Mouse (Mus musculus): ENCODE results near the gene Cxcl9. TPM values are rescaled to one million over a fixed set of nuclear protein-coding genes. Genes with fewer than 3 reads are reported as not detected.
A peak's percentile ranks its signal among the peaks of the same experiment; 100 is the strongest.

Gene Cxcl9
- total and polyA plus RNA-seq, 2 experiments from 2014 or later = not detected

DNA sequence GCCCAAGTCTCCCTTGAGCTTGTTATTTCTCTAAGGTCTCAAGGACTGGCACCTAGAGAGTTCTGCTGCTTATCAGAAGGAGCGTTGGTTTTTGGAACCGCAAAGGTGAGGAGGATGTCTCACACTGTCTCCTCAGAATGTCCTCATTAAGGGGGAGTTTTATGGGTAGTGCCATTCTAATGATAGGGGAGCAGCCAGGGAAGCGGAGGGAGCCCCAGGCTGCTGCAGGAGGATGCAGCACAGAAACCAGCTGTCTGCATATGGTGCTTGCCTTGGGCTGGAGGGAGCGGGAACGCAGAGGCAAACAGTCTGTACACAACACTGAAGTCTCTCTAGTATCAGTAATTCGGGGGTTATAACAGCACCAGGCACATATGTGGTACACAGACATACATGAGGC is 43.0 kb upstream of the Cxcl9 start:
- no peaks in the 10 kb centered on the region for H3K36me3 ChIP-seq (ENCODE audit: insufficient read depth, low read length)
- H3K4me3 ChIP-seq (ENCODE audit: low read depth, low read length) = no peak overlapping the region
- H3K4me1 ChIP-seq (ENCODE audit: insufficient read depth, low read length) = no peaks in the 10 kb centered on the region
- no peak for TF ChIP-seq CTCF (IDR thresholded peaks at IDR 0.05)
- DNase-seq (ENCODE audit: low spot score) = no peak
- H3K4me2 ChIP-seq (ENCODE audit: low read depth, low read length, poor library complexity, severe bottlenecking) = no peak overlapping the region
- no peak overlapping the region for H3K27ac ChIP-seq (ENCODE audit: low read depth, low read length)
- no peak overlapping the region for H3K9ac ChIP-seq (replicated peaks; ENCODE audit: low read length, poor library complexity, severe bottlenecking)
- no peaks in the 10 kb centered on the region for H3K9me3 ChIP-seq (ENCODE audit: low read length)
- WGBS = 79% methylated on average over 6 of the region's 6 CpGs
- ATAC-seq (ENCODE audit: low FRiP score) = no peak
- H3K27me3 ChIP-seq (ENCODE audit: insufficient read depth, low read length) = no peaks in the 10 kb centered on the region

DNA sequence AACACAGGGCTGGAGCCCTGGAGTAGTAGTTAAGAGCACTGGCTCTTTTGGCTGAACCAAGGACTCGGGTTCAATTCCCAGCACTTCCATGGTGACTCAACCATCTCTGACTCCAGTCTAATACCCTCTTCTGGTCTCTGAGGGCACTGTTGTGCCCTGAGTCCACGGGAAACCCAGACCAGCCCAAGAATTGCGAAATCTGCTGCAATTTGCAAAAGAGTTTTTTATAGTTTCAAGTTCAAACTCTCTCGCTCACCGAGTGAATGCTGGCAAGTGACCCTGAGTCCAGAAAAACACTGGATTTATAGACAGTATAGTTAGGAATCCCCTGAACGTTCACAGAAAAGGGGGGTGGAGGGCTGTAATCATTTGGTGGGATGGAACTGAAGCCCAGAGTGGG is 42.5 kb upstream of the Cxcl9 start:
- WGBS = 80% methylated on average over 6 of the region's 6 CpGs
- no peak overlapping the region for H3K9ac ChIP-seq (replicated peaks; ENCODE audit: low read length, poor library complexity, severe bottlenecking)
- H3K36me3 ChIP-seq (ENCODE audit: insufficient read depth, low read length) = no peaks in the 10 kb centered on the region
- no peaks in the 10 kb centered on the region for H3K9me3 ChIP-seq (ENCODE audit: low read length)
- no peaks in the 10 kb centered on the region for H3K4me1 ChIP-seq (ENCODE audit: insufficient read depth, low read length)
- H3K27me3 ChIP-seq (ENCODE audit: insufficient read depth, low read length) = no peaks in the 10 kb centered on the region
- ATAC-seq (ENCODE audit: low FRiP score) (no peak), DNase-seq (ENCODE audit: low spot score) (no peak)
- TF ChIP-seq CTCF (IDR thresholded peaks at IDR 0.05) = no peak
- no peak overlapping the region for H3K4me3 ChIP-seq (ENCODE audit: low read depth, low read length)
- no peak overlapping the region for H3K27ac ChIP-seq (ENCODE audit: low read depth, low read length)
- H3K4me2 ChIP-seq (ENCODE audit: low read depth, low read length, poor library complexity, severe bottlenecking) = no peak overlapping the region

DNA sequence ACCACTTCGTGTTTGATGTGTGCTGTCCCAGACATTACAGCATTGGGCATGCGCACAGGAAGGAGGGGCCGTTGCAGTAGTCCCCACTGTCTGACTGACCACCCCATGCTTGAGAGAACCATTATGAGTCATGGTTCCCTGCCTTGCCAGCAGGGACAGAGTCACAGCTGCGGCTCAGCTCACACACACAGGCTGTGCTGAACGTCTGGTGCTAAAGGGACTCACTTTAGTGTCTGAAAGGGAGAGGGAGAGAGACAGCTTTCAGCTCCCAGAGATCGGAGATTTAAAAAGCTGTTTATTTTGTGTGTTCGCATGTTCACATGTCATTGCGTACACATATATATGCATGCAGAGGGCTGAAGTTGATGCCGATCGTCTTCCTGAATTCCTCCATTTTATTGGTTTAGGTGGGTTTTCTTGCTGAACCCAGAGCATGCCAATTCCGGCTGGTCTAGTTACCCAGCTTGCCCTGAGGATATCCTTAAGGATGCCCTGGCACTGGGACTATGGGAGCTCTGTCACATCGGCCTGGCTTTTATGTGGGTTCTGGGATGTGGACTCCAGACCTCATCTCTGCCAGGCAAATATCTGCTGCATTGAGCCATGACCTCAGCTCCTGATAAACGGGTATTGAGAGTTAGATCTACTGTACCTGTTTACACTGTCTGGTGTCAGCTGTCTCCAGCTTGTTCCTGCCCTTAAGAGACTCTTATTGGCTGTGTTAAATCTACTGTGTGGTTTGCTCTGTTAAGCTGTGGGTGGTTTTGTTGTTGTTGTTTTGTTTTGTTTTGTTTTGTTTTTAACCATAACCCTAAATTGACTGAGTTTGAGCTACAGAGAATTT is 41.5 kb upstream of the Cxcl9 start:
- no peak overlapping the region for H3K9ac ChIP-seq (replicated peaks; ENCODE audit: low read length, poor library complexity, severe bottlenecking)
- no peaks in the 10 kb centered on the region for H3K27me3 ChIP-seq (ENCODE audit: insufficient read depth, low read length)
- H3K4me1 ChIP-seq (ENCODE audit: insufficient read depth, low read length) = no peaks in the 10 kb centered on the region
- H3K4me3 ChIP-seq (ENCODE audit: low read depth, low read length) = no peak overlapping the region
- H3K9me3 ChIP-seq (ENCODE audit: low read length) = no peaks in the 10 kb centered on the region
- DNase-seq (ENCODE audit: low spot score) (peak; percentile 76), ATAC-seq (ENCODE audit: low FRiP score) (peak; percentile 74)
- TF ChIP-seq CTCF (IDR thresholded peaks at IDR 0.05) = peak; percentile 16; the same call in 1 of the 2 replicates
- no peak overlapping the region for H3K4me2 ChIP-seq (ENCODE audit: low read depth, low read length, poor library complexity, severe bottlenecking)
- H3K36me3 ChIP-seq (ENCODE audit: insufficient read depth, low read length) = no peaks in the 10 kb centered on the region
- 68% methylated on average over 13 of the region's 13 CpGs for WGBS
- no peak overlapping the region for H3K27ac ChIP-seq (ENCODE audit: low read depth, low read length)

DNA sequence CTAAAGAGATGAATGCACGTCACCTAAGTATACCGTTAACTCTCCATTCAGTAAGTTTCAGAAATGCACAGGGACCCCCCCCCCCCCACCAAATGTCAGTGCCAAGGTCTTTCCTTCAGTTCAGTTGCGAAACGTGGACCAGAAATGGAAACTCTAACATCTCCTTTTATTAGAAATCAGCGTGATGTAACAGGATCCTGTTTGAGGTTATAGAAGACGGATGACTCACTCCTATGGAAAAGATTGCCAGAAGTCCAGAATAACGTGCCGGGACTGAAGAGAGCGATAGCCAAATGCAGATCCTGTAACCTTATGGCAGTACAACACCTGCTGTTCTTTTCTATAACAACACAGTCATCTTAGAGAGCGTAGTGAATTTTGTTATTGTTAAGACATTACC is 40.5 kb upstream of the Cxcl9 start:
- H3K27ac ChIP-seq (ENCODE audit: low read depth, low read length) = no peak overlapping the region
- H3K9ac ChIP-seq (replicated peaks; ENCODE audit: low read length, poor library complexity, severe bottlenecking) = no peak overlapping the region
- H3K4me2 ChIP-seq (ENCODE audit: low read depth, low read length, poor library complexity, severe bottlenecking) = no peak overlapping the region
- H3K4me3 ChIP-seq (ENCODE audit: low read depth, low read length) = no peak overlapping the region
- no peaks in the 10 kb centered on the region for H3K36me3 ChIP-seq (ENCODE audit: insufficient read depth, low read length)
- TF ChIP-seq CTCF (IDR thresholded peaks at IDR 0.05) = no peak
- no peaks in the 10 kb centered on the region for H3K9me3 ChIP-seq (ENCODE audit: low read length)
- 76% methylated on average over 10 of the region's 10 CpGs for WGBS
- H3K27me3 ChIP-seq (ENCODE audit: insufficient read depth, low read length) = no peaks in the 10 kb centered on the region
- no peaks in the 10 kb centered on the region for H3K4me1 ChIP-seq (ENCODE audit: insufficient read depth, low read length)
- DNase-seq (ENCODE audit: low spot score) = no peak
- no peak for ATAC-seq (ENCODE audit: low FRiP score)

DNA sequence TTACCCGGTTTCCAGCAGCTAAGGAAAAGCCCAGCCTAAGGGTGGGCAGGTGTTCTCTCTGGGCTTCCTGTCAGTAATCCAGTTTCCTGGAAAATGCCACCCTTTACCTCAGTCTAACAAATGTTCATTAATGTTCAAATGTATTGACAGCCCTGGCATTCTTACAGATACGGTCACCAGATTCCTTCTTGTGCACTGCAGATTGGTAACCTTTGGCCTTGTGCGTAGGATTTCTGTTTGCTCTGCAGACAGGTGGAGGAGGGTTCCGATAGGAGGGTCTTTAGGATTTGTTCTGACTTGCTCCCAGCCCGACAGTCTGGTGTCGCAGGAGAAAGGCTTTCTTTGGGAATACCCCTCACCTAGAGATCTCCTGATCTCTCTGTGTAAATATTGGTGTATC is 38.7 kb upstream of the Cxcl9 start:
- WGBS = 86% methylated on average over 6 of the region's 6 CpGs
- H3K27me3 ChIP-seq (ENCODE audit: insufficient read depth, low read length) = no peaks in the 10 kb centered on the region

DNA sequence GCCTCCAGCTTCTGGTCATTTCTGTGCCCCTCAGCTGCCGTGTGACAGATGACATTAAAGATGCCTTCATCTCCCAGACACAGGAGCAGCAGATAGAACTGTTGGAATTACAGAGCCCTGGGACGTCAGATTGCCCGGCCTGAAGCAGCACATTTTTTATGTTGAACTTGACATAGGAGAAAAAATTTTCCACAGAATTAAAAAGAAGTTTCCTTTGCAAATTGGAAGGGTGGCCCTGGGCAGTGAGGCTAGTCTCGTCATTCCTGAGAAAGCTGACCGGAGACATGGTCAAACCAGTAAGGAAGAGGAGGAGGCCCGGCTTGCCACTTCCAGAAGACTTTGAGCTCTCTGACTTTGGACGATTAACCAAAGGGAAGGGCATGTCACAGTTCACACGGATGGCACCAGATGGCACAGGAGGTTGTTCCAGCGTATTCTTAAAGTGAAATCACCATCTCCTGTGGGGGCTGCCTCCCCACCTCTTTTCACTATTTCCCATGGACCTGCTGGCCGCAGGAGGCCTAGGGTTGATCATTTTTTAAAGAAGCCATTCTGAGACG is 37.3 kb upstream of the Cxcl9 start:
- H3K4me1 ChIP-seq (ENCODE audit: insufficient read depth, low read length) = no peaks in the 10 kb centered on the region
- no peak for TF ChIP-seq CTCF (IDR thresholded peaks at IDR 0.05)
- DNase-seq (ENCODE audit: low spot score) = no peak
- no peak for ATAC-seq (ENCODE audit: low FRiP score)
- no peaks in the 10 kb centered on the region for H3K36me3 ChIP-seq (ENCODE audit: insufficient read depth, low read length)
- no peaks in the 10 kb centered on the region for H3K27me3 ChIP-seq (ENCODE audit: insufficient read depth, low read length)
- H3K9ac ChIP-seq (replicated peaks; ENCODE audit: low read length, poor library complexity, severe bottlenecking) = no peak overlapping the region
- WGBS = 78% methylated on average over 11 of the region's 11 CpGs
- H3K27ac ChIP-seq (ENCODE audit: low read depth, low read length) = no peak overlapping the region
- no peak overlapping the region for H3K4me2 ChIP-seq (ENCODE audit: low read depth, low read length, poor library complexity, severe bottlenecking)
- H3K9me3 ChIP-seq (ENCODE audit: low read length) = no peaks in the 10 kb centered on the region
- H3K4me3 ChIP-seq (ENCODE audit: low read depth, low read length) = no peak overlapping the region

More for the DNA sequence above, 38.7 kb upstream of the Cxcl9 start:
- DNase-seq (ENCODE audit: low spot score) = no peak
- no peak overlapping the region for H3K9ac ChIP-seq (replicated peaks; ENCODE audit: low read length, poor library complexity, severe bottlenecking)
- ATAC-seq (ENCODE audit: low FRiP score) = no peak
- no peak overlapping the region for H3K4me3 ChIP-seq (ENCODE audit: low read depth, low read length)
- H3K27ac ChIP-seq (ENCODE audit: low read depth, low read length) = no peak overlapping the region
- H3K9me3 ChIP-seq (ENCODE audit: low read length) = no peaks in the 10 kb centered on the region
- H3K4me2 ChIP-seq (ENCODE audit: low read depth, low read length, poor library complexity, severe bottlenecking) = no peak overlapping the region
- TF ChIP-seq CTCF (IDR thresholded peaks at IDR 0.05) = no peak
- no peaks in the 10 kb centered on the region for H3K36me3 ChIP-seq (ENCODE audit: insufficient read depth, low read length)
- H3K4me1 ChIP-seq (ENCODE audit: insufficient read depth, low read length) = no peaks in the 10 kb centered on the region

Measured in midbrain, postnatal 0 days (tissue).